Mouse (Mus musculus): ENCODE data around the gene Aloxe3.

DNA sequence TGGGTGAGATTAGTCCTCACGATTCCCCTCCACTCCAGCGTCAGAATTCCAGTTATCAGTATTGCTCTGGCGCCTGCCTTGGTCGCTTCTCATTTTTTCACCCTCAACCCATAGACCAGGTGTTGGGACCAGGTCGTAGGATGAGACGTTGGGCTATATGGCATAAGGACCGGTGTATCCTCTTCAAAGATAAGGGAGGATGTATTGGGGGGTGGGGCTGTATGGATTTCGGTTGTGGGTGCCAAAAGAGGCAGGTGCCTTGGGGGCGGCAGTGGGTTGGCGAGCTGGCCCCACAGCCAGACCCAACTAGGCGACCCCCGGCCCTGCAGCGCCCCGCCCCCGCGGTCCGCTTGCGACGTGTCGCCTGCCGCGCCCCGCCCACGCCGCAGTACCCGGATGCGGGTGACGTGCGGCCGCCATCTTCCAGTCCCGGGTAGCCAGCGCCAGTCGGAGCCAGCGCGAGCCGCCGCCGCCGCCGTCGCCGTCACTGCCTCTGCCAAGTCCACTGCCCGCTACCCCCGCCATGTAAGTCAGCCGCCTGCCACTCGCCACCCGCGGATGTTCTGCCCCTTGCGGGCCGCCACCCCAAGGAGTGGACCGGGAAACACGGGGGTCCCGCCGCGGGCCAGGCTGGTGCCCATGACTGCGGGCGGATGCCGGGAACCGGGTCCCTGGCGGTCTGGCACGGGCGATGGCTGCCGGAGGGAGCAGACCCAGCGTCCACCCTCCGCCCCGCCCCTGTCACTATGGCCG lies 37.4 kb upstream of the Aloxe3 start, which contains the start of gene Vamp2:
- TF ChIP-seq GATA1 (IDR thresholded peaks at IDR 0.05; ENCODE audit: low read length) = no peak
- no peak for TF ChIP-seq TAL1 (IDR thresholded peaks at IDR 0.05; ENCODE audit: low read length)

Data from erythroblast, embryonic 14.5 days (primary cell).